Mouse (Mus musculus) neural tube, embryonic 12.5 days (tissue): ENCODE results near the gene Ndrg4. TPM values are rescaled to one million over a fixed set of nuclear protein-coding genes. Genes with fewer than 3 reads are reported as not detected.
"Not testable (repeated sequence)": the region's sequence is repeated elsewhere in the genome, so short reads cannot be mapped to it uniquely, and the experiment has no call there.

Source experiments
- ATAC-seq: fragments of 200-750 bp; cut with Nextera tagmentation; 2 replicates; pipeline ENCODE4 v1.8.0; 2017; ENCODE audit warnings: low read depth, mild to moderate bottlenecking, moderate TSS enrichment, moderate library complexity; ENCODE audit not compliant: low FRiP score
- H3K27ac ChIP-seq: fragments of 300-500 bp; sonication (generic); 2 replicates; pipeline ENCODE4 v1.5.1; 2016
- H3K27me3 ChIP-seq: fragments of 300-500 bp; sonication (generic); replicated peaks from 2 replicates; pipeline ENCODE4 v1.6.1; 2016; ENCODE audit warnings: mild to moderate bottlenecking
- H3K36me3 ChIP-seq: fragments of 300-500 bp; sonication (generic); 2 replicates; pipeline ENCODE4 v1.6.1; 2016; ENCODE audit warnings: mild to moderate bottlenecking
- H3K4me1 ChIP-seq: fragments of 300-500 bp; sonication (generic); 2 replicates; pipeline ENCODE4 v1.6.1; 2016
- H3K4me2 ChIP-seq: fragments of 300-500 bp; sonication (generic); replicated peaks from 2 replicates; pipeline ENCODE4 v1.6.1; 2016; ENCODE audit warnings: mild to moderate bottlenecking
- H3K4me3 ChIP-seq: fragments of 300-500 bp; sonication (generic); 2 replicates; pipeline ENCODE4 v1.5.1; 2016
- H3K9ac ChIP-seq: fragments of 300-500 bp; sonication (generic); 2 replicates; pipeline ENCODE4 v1.6.1; 2016; ENCODE audit warnings: mild to moderate bottlenecking
- H3K9me3 ChIP-seq: fragments of 300-500 bp; sonication (generic); 2 replicates; pipeline ENCODE4 v1.6.1; 2016; ENCODE audit warnings: mild to moderate bottlenecking
- WGBS: fragments of 180-500 bp; shearing (Covaris S2); methylation state at CpG from one replicate; pipeline ENCODE4 v1.1.7; 2016; 5-methylcytosine and 5-hydroxymethylcytosine counted together
- polyA plus RNA-seq: library from polyadenylated mRNA; unstranded; fragments of >200 nt; fragmentation: Nextera tagmentation; extraction: Ambion mirVana; gene quantifications from 2 replicates; pipeline ENCODE4 v1.2.1, GENCODE M21; 2016

Ndrg4 gene
- polyA plus RNA-seq, 1 experiment from 2014 or later, result 145 TPM

DNA sequence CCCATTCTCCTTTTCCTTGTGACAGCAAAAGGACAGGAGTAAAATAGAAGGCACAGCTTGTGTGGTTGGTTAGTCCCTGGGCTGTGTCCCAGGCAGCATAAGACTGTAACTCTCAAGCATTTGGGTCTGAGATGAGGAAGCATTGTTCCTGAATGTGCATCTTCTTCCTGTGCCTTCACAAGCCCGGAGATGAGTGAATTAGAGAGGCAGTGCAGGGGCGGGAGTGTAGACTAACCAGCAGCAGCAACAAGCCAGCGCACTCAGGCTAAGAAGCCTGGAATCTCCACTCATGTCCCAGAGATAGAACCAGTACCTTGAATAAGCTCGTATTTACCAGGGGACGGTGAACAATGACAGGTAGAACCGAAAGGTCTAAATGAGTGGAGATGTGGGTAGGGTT lies 15.2 kb upstream of the Ndrg4 start:
- 88% methylated on average over 6 of the region's 6 CpGs for WGBS
- no peak for ATAC-seq

DNA sequence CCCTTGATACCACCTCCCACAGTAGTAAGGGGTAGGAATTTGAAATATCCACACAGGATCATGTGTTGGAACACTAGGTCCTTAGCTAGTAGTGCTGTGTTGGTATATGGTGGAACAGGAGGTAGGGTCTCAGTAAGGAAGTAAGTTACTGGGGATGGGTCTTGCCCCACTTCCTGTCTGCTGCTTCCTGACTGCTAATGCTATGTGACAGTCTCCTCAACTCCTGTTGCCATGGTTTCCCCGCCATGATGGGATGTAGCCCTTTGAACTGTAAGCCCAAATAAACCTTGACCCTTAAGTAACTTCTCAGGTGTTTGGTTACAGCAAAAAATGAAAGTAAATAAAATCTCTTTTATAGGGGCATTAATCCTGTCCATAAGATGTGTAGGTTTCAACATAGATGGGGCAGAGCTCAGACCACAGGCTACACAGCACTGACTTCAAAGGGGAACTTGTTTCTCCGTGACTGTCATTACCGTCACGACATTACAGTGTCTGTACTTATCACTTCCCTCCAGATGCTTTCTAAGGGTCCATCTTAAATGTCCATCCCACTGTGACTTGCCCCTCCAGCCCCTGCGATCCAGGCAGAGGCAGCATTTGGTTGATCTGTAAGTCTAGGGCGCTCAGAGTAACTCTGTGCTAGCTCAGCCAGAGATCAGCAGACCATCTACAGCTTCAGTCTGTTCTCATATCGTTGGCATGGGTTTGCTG lies 13.7 kb upstream of the Ndrg4 start:
- Histone ChIP-seq H3K36me3 (no peaks in the 10 kb centered on the region), H3K9me3 (no peaks in the 10 kb centered on the region), H3K4me1 (no peaks in the 10 kb centered on the region), H3K9ac (no peak overlapping the region), H3K4me3 (no peak overlapping the region), H3K4me2 (no peak overlapping the region), H3K27me3 (no peaks in the 10 kb centered on the region), H3K27ac (no peak overlapping the region)
- 83% methylated on average over 7 of the region's 7 CpGs for WGBS
- no peak for ATAC-seq

More for the DNA sequence above, 15.2 kb upstream of the Ndrg4 start:
- H3K4me3 ChIP-seq, result no peak overlapping the region
- no peak overlapping the region for H3K9ac ChIP-seq
- no peaks in the 10 kb centered on the region for H3K27me3 ChIP-seq
- no peaks in the 10 kb centered on the region for H3K9me3 ChIP-seq
- no peaks in the 10 kb centered on the region for H3K36me3 ChIP-seq
- peaks cover 2% of the 10 kb centered on the region; the same call in 1 of the 2 replicates for H3K4me1 ChIP-seq
- no peak overlapping the region for H3K4me2 ChIP-seq
- H3K27ac ChIP-seq, result no peak overlapping the region

- Histone ChIP-seq H3K27ac (no peak overlapping the region), H3K4me2 (no peak overlapping the region), H3K27me3 (no peaks in the 10 kb centered on the region), H3K9me3 (no peaks in the 10 kb centered on the region), H3K4me3 (no peak overlapping the region), H3K9ac (no peak overlapping the region), H3K36me3 (no peaks in the 10 kb centered on the region), H3K4me1 (no peaks in the 10 kb centered on the region)
- 74% methylated on average over 4 of the region's 4 CpGs for WGBS
- ATAC-seq, result no peak
Measured at GRCm38 (mm10) chr8:95663599-95663949, 13.2 kb upstream of the Ndrg4 start.

DNA sequence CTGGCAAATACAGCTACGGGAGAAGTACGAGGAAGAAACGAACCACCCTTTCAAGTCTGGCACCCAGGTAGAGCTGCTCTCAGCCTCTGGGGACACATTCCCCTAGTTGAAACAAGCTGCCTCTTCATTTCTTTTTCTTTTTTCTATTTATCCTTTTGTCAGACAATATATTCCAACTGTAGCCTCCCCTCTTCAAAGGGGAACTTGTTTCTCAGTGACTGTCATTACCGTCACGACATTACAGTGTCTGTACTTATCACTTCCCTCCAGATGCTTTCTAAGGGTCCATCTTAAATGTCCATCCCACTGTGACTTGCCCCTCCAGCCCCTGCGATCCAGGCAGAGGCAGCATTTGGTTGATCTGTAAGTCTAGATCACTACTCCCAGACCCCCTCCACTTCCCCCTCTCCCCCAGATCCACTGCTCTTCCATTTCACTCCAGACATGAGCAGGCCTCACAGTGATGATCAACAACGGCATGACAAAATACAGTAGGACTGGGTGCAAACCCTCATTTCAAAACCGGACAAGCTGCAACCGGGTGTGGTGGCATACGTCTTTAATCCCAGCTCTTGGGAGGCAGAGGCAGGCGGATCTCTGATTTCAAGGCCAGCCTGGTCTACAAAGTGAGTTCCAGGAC lies 10.8 kb upstream of the Ndrg4 start:
- H3K4me3 ChIP-seq, H3K9me3 ChIP-seq, H3K4me2 ChIP-seq, H3K27me3 ChIP-seq, H3K4me1 ChIP-seq, H3K9ac ChIP-seq, H3K36me3 ChIP-seq, ATAC-seq, H3K27ac ChIP-seq: not testable (repeated sequence)
- 94% methylated on average over 11 of the region's 11 CpGs for WGBS

DNA sequence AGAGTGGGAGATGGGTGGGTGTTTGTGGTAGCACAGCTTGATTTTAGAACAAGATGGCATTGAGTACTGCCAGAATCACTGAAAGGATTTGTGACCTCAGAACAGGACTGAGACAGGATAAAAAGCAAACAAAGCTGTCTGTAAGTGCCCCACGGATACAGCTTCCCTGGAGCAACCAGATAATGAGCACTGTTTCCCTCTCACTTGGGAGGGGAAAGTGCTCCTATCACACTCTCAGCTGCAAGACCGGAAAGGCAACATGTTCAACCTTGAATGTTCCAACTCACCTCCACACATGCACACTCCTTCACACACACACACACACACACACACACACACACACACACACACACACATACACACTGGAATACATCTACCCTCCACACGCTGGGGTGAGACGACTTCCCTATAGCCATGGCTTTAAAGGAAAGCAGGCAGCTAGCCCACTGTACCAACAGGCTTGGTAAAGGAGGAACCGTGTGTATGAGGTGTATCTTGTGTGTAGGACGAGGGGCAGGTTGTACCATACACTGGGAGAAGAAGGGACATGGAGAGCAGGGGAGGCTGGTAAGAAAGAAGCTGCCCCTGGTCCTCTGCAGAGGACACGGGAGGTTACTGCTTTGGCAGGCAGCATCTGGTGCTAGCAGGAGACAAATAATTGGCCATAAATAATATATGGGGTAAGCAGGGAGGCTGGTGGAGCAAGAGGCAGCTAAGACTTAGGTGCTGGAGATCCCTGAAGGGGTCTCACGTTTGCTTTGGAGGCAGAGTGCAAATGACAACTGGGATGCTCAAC lies 8.4 kb upstream of the Ndrg4 start:
- WGBS, result 63% methylated on average over 8 of the region's 8 CpGs
- H3K27ac ChIP-seq, result no peak overlapping the region
- no peaks in the 10 kb centered on the region for H3K9me3 ChIP-seq
- H3K9ac ChIP-seq, result no peak overlapping the region
- no peak overlapping the region for H3K4me3 ChIP-seq
- peak; percentile 50; the same call in 1 of the 2 replicates for ATAC-seq
- no peaks in the 10 kb centered on the region for H3K36me3 ChIP-seq
- no peaks in the 10 kb centered on the region for H3K4me1 ChIP-seq
- H3K4me2 ChIP-seq, result no peak overlapping the region
- H3K27me3 ChIP-seq, result no peaks in the 10 kb centered on the region; the same call in 1 of the 2 replicates

DNA sequence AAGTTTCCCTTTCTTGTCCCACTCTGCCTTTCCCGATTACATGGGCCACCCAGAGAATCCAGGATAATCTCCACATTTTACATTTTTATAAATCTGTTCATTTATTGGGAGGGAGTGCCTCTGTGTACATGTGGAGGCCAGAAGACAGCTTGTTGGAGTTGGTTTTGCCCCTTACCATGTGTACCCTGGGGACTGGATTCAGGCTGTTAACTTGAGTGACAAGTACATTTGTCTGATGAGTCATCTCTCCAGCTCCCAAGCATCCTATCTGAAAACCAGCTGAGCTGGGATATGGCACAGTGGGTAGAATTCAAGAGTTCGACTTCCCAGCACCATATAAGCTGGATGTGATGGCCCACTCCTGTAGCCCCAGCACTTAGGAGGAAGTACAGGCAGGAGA lies 6.8 kb upstream of the Ndrg4 start:
- no peak for ATAC-seq
- WGBS, result 76% methylated on average over 2 of the region's 2 CpGs
- Histone ChIP-seq H3K4me2 (no peak overlapping the region), H3K4me3 (no peak overlapping the region), H3K36me3 (no peaks in the 10 kb centered on the region), H3K27ac (no peak overlapping the region), H3K27me3 (no peaks in the 10 kb centered on the region; the same call in 1 of the 2 replicates), H3K4me1 (peaks cover 4% of the 10 kb centered on the region), H3K9me3 (no peaks in the 10 kb centered on the region), H3K9ac (no peak overlapping the region)

DNA sequence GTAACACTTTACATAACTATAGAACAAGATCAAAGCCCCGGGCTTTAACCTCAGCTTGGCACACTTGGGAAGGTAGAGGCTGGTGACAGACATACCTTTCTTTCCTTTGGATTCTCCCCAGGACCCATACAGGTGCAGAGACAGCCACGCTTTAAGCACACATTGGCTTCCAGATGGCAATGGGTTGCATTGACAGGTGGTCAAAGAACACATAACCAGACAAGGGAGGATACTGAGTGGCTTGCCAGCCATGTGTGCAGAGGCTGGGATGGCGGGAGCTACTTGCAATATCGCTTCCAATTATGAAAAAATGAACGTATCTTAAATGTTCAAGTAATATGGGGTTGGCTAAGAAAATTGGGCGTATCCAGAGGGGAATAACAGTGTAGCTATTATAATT lies 4.9 kb upstream of the Ndrg4 start:
- Histone ChIP-seq H3K9me3 (no peaks in the 10 kb centered on the region), H3K4me2 (no peak overlapping the region), H3K4me1 (peaks cover 4% of the 10 kb centered on the region), H3K9ac (no peak overlapping the region), H3K36me3 (no peaks in the 10 kb centered on the region), H3K27me3 (peaks cover 14% of the 10 kb centered on the region), H3K27ac (no peak overlapping the region), H3K4me3 (no peak overlapping the region)
- WGBS, result 84% methylated on average over 6 of the region's 6 CpGs
- ATAC-seq, result no peak

- no peak overlapping the region for H3K4me3 ChIP-seq
- no peaks in the 10 kb centered on the region for H3K9me3 ChIP-seq
- no peak overlapping the region for H3K27ac ChIP-seq
- WGBS, result 78% methylated on average over 5 of the region's 5 CpGs
- no peak overlapping the region for H3K9ac ChIP-seq
- ATAC-seq, result no peak
- peaks cover 11% of the 10 kb centered on the region for H3K4me1 ChIP-seq
- H3K27me3 ChIP-seq, result peaks cover 24% of the 10 kb centered on the region
- no peak overlapping the region for H3K4me2 ChIP-seq
- H3K36me3 ChIP-seq, result no peaks in the 10 kb centered on the region
Measured at GRCm38 (mm10) chr8:95672811-95673210, 4.0 kb upstream of the Ndrg4 start.

DNA sequence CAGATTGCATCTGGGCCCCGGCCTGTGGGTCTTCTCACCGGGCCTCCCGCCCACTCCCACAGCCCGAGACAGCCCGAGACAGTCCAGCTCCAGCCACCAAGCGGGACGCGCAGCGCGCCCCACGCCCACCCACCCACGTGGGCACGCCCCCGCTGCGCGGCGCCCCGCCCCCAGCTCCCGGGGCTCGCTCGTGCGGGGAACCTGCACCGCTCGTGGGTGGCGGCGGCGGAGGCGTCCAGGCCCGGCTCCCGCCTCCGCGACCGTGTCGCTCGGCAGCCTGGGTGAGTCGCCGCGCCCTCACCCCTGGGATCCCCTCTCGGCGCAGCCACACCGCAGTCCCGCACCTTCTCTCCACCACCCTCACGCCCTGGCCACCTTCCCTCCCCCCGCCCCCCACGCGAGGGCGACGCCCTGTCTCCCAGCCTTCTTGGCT lies 827 bp downstream of the Ndrg4 start:
- no peaks in the 10 kb centered on the region for H3K9me3 ChIP-seq
- under 1% methylated on average over 31 of the region's 48 CpGs for WGBS
- H3K27me3 ChIP-seq, result peaks cover 54% of the 10 kb centered on the region
- peak overlapping the region; percentile 61 for H3K4me3 ChIP-seq
- peak overlapping the region; percentile 96 for H3K4me2 ChIP-seq
- H3K4me1 ChIP-seq, result peaks cover 19% of the 10 kb centered on the region
- peak; percentile 34 for ATAC-seq
- H3K9ac ChIP-seq, result peak overlapping the region; percentile 67
- no peak overlapping the region for H3K27ac ChIP-seq
- no peaks in the 10 kb centered on the region for H3K36me3 ChIP-seq

DNA sequence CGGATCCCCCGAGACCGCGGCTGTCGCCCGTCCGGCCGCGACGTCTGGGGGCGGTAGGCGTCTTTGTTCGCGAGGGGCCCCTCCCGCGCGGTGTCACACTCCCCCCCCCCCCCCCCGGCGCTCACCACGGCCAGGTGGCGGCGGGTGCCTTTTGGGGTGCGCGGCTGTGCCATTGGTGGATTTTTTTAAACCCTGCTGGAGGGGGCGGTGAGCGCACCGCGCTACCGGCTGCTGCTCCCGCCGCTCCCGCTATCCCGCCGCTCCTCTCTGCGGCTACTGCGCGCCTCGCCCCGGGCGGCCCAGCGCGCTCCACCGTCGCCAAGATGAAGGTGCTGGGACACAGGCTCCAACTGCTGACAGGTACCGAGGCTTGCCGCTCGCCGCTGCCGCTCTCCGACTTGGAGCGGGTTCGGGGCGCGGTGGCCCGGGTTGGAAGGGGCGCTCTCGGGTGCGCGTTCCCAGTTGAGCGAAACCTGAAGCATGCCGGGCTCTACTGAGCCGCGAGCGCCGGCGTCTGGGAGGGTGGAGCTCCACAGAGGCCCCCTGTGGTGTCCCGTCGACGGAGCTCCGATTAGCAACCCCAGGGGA lies 1.3 kb downstream of the Ndrg4 start:
- no peak overlapping the region for H3K27ac ChIP-seq

GRCm38 (mm10) chr8:95688073-95688672 lies 11.4 kb downstream of the Ndrg4 start:
- H3K9me3 ChIP-seq, result no peaks in the 10 kb centered on the region
- H3K4me2 ChIP-seq, result no peak overlapping the region
- no peaks in the 10 kb centered on the region for H3K4me1 ChIP-seq
- no peaks in the 10 kb centered on the region for H3K36me3 ChIP-seq
- no peak overlapping the region for H3K4me3 ChIP-seq
- H3K27ac ChIP-seq, result no peak overlapping the region
- no peaks in the 10 kb centered on the region for H3K27me3 ChIP-seq
- 82% methylated on average over 10 of the region's 10 CpGs for WGBS
- ATAC-seq, result no peak
- no peak overlapping the region for H3K9ac ChIP-seq

More for the DNA sequence above, 1.3 kb downstream of the Ndrg4 start:
- H3K9me3 ChIP-seq, result no peaks in the 10 kb centered on the region
- WGBS, result 1% methylated on average over 56 of the region's 70 CpGs
- peak; percentile 48 for ATAC-seq
- no peaks in the 10 kb centered on the region for H3K36me3 ChIP-seq
- peak overlapping the region; percentile 61 for H3K4me3 ChIP-seq
- H3K4me1 ChIP-seq, result peaks cover 19% of the 10 kb centered on the region
- peak overlapping the region; percentile 96 for H3K4me2 ChIP-seq
- peak overlapping the region; percentile 67 for H3K9ac ChIP-seq
- H3K27me3 ChIP-seq, result peaks cover 54% of the 10 kb centered on the region
